Mouse (Mus musculus): ENCODE measurements around the gene Polr2e. TPM values are rescaled to one million over a fixed set of nuclear protein-coding genes. Genes with fewer than 3 reads are reported as not detected.

Polr2e gene
- polyA plus RNA-seq, 1 experiment from 2014 or later, result 319 TPM

- Histone ChIP-seq H3K27ac (peak overlapping the region; percentile 93), H3K27me3 (ENCODE audit: low read depth, poor library complexity, severe bottlenecking) (peaks cover 41% of the 10 kb centered on the region), H3K4me3 (peak overlapping the region; percentile 56), H3K36me3 (peaks cover 24% of the 10 kb centered on the region), H3K9me3 (replicated peaks) (no peaks in the 10 kb centered on the region), H3K4me1 (peaks cover 47% of the 10 kb centered on the region)
- DNase-seq (ENCODE audit: low spot score), result no peak
- 3% methylated on average over 15 of the region's 15 CpGs for WGBS
Measured at GRCm38 (mm10) chr10:80018739-80019297, 20.8 kb downstream of the Polr2e start.

GRCm38 (mm10) chr10:80017771-80018170 is 21.8 kb downstream of the Polr2e start:
- Histone ChIP-seq H3K27ac (0 out of 2 replicates have a peak overlapping the region, but pooled peaks have one; percentile 26), H3K4me3 (no peak overlapping the region), H3K36me3 (peaks cover 19% of the 10 kb centered on the region), H3K27me3 (ENCODE audit: low read depth, poor library complexity, severe bottlenecking) (peaks cover 52% of the 10 kb centered on the region), H3K4me1 (peaks cover 53% of the 10 kb centered on the region), H3K9me3 (replicated peaks) (no peaks in the 10 kb centered on the region)
- WGBS, result 81% methylated on average over 14 of the region's 14 CpGs
- DNase-seq (ENCODE audit: low spot score), result no peak

- peaks cover 53% of the 10 kb centered on the region for H3K4me1 ChIP-seq
- peaks cover 15% of the 10 kb centered on the region for H3K36me3 ChIP-seq
- peaks cover 56% of the 10 kb centered on the region for H3K27me3 ChIP-seq (ENCODE audit: low read depth, poor library complexity, severe bottlenecking)
- no peak overlapping the region for H3K4me3 ChIP-seq
- 76% methylated on average over 3 of the region's 3 CpGs for WGBS
- no peak overlapping the region for H3K27ac ChIP-seq
- no peak for DNase-seq (ENCODE audit: low spot score)
- no peaks in the 10 kb centered on the region for H3K9me3 ChIP-seq (replicated peaks)
Measured at GRCm38 (mm10) chr10:80017361-80017760, 22.2 kb downstream of the Polr2e start.

DNA sequence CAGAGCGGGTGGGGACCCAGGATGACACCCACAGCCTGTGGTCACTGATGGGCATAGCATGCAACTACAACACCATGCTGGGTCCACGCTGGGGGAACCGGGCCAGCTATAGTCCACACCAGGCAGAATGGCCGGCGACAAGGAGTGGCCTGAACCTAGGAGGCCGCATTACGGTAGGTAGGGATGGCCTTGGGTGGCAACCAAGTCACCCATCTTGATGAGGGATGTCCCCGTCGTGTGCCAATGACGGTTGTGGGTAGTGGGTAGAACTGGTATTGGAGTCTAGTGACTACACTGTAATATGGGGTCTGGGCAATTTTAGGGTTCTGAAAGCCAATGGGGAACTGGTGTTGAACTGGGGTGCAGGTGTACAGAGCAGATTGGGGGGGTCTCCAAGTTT is 22.7 kb downstream of the Polr2e start:
- Histone ChIP-seq H3K27me3 (ENCODE audit: low read depth, poor library complexity, severe bottlenecking) (peaks cover 60% of the 10 kb centered on the region), H3K36me3 (peaks cover 11% of the 10 kb centered on the region), H3K9me3 (replicated peaks) (no peaks in the 10 kb centered on the region), H3K4me3 (peak overlapping the region; percentile 9; the same call in 1 of the 2 replicates), H3K27ac (no peak overlapping the region), H3K4me1 (peaks cover 53% of the 10 kb centered on the region)
- WGBS, result 89% methylated on average over 10 of the region's 10 CpGs
- no peak for DNase-seq (ENCODE audit: low spot score)

DNA sequence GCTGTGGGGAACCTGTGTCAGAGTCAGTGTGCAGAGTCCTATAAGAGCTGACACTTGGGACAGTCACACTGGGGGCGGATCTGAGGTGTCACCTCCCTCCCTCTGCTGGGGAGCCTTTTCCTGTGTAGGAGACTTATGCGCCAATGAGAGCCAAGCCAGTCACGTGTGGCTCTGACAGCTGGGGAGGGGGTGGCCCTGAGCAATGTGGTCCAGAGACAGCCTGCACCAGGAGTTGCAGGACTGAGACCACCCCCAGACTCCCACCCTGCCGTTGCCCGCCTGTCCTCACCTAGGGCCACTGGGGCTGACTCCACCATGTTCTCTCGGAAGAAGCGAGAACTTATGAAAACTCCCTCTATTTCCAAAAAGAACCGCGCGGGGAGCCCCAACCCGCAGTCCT is 23.1 kb downstream of the Polr2e start, which contains the start of gene Arhgap45:
Gene Arhgap45 (plus strand): TSS at position 143 of the 400 bp plus-strand sequence.
- Histone ChIP-seq H3K4me3 (peak within 1 kb of the TSS; percentile 9; the same call in 1 of the 2 replicates), H3K27me3 (ENCODE audit: low read depth, poor library complexity, severe bottlenecking) (peaks cover 64% of the 10 kb centered on the region), H3K4me1 (peaks cover 53% of the 10 kb centered on the region), H3K9me3 (replicated peaks) (no peaks in the 10 kb centered on the region), H3K36me3 (peaks cover 7% of the 10 kb centered on the region; the same call in 1 of the 2 replicates), H3K27ac (0 out of 2 replicates have a peak within 1 kb of the TSS, but pooled peaks have one; percentile 2)
- 69% methylated on average over 11 of the region's 11 CpGs for WGBS
- no peak for DNase-seq (ENCODE audit: low spot score)

DNA sequence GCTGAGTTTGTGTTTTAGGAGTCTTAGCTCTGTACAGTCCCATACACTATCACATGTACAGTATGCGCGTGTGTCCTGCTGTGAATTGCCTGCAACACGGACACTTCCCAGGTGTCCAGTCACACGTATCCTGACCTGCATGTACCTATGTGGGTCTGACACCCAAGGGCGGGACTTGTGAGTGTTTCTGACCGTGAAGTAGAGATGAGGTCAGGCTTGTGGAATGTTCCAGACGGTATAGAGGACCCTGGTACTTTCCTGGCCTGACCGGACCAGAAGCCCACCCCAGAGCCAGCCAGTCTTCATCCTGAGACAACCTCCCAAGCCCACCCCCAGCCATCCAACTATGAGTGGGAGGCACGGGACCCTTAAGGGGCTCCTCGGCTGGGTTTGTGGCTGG is 24.0 kb downstream of the Polr2e start:
- no peak for DNase-seq (ENCODE audit: low spot score)
- H3K4me3 ChIP-seq, result no peak overlapping the region
- no peak overlapping the region for H3K27ac ChIP-seq
- WGBS, result 83% methylated on average over 10 of the region's 10 CpGs
- H3K36me3 ChIP-seq, result no peaks in the 10 kb centered on the region
- no peaks in the 10 kb centered on the region; the same call in 1 of the 2 replicates for H3K9me3 ChIP-seq (replicated peaks)
- H3K4me1 ChIP-seq, result peaks cover 48% of the 10 kb centered on the region
- H3K27me3 ChIP-seq (ENCODE audit: low read depth, poor library complexity, severe bottlenecking), result peaks cover 65% of the 10 kb centered on the region

- no peak overlapping the region for H3K4me3 ChIP-seq
- H3K27ac ChIP-seq, result no peak overlapping the region
- peaks cover 39% of the 10 kb centered on the region for H3K4me1 ChIP-seq
- H3K9me3 ChIP-seq (replicated peaks), result no peaks in the 10 kb centered on the region; the same call in 1 of the 2 replicates
- peaks cover 65% of the 10 kb centered on the region for H3K27me3 ChIP-seq (ENCODE audit: low read depth, poor library complexity, severe bottlenecking)
- 18% methylated on average over 28 of the region's 28 CpGs for WGBS
- H3K36me3 ChIP-seq, result no peaks in the 10 kb centered on the region
- no peak for DNase-seq (ENCODE audit: low spot score)
Measured at GRCm38 (mm10) chr10:80014484-80015290, 24.9 kb downstream of the Polr2e start.

DNA sequence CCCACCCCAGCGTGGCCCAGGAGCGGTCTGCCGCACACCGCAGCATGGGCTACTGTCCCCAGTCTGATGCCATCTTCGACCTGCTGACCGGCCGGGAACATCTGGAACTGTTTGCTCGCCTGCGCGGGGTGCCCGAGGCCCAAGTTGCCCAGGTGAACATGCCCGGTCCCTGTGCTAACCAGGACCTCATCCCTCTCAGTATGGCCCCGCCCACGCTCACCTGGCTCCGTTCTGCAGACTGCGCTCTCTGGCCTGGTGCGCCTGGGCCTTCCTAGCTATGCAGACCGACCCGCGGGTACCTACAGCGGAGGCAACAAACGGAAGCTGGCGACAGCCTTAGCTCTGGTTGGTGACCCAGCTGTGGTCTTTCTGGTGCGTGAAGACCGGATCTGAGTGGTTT is 26.0 kb downstream of the Polr2e start:
- Histone ChIP-seq H3K27me3 (ENCODE audit: low read depth, poor library complexity, severe bottlenecking) (peaks cover 65% of the 10 kb centered on the region), H3K27ac (no peak overlapping the region; the same call in 1 of the 2 replicates), H3K36me3 (no peaks in the 10 kb centered on the region), H3K9me3 (replicated peaks) (no peaks in the 10 kb centered on the region; the same call in 1 of the 2 replicates), H3K4me1 (peaks cover 28% of the 10 kb centered on the region), H3K4me3 (0 out of 2 replicates have a peak overlapping the region, but pooled peaks have one; percentile 14)
- WGBS, result 23% methylated on average over 25 of the region's 25 CpGs
- no peak for DNase-seq (ENCODE audit: low spot score)

GRCm38 (mm10) chr10:80011740-80012139 is 27.9 kb downstream of the Polr2e start:
- H3K9me3 ChIP-seq (replicated peaks), result no peaks in the 10 kb centered on the region; the same call in 1 of the 2 replicates
- H3K4me3 ChIP-seq, result no peak overlapping the region
- no peak overlapping the region for H3K27ac ChIP-seq
- peaks cover 61% of the 10 kb centered on the region for H3K27me3 ChIP-seq (ENCODE audit: low read depth, poor library complexity, severe bottlenecking)
- 82% methylated on average over 6 of the region's 6 CpGs for WGBS
- H3K36me3 ChIP-seq, result no peaks in the 10 kb centered on the region
- DNase-seq (ENCODE audit: low spot score), result no peak
- H3K4me1 ChIP-seq, result peaks cover 33% of the 10 kb centered on the region

GRCm38 (mm10) chr10:80004233-80004705 is 35.3 kb downstream of the Polr2e start:
- H3K27me3 ChIP-seq (ENCODE audit: low read depth, poor library complexity, severe bottlenecking), result peaks cover 76% of the 10 kb centered on the region

GRCm38 (mm10) chr10:80003374-80004232 is 36.0 kb downstream of the Polr2e start:
- no peaks in the 10 kb centered on the region for H3K36me3 ChIP-seq
- H3K27me3 ChIP-seq (ENCODE audit: low read depth, poor library complexity, severe bottlenecking), result peaks cover 82% of the 10 kb centered on the region
- peak overlapping the region; percentile 16; the same call in 1 of the 2 replicates for H3K4me3 ChIP-seq
- no peaks in the 10 kb centered on the region for H3K9me3 ChIP-seq (replicated peaks)
- peaks cover 28% of the 10 kb centered on the region for H3K4me1 ChIP-seq
- WGBS, result 63% methylated on average over 9 of the region's 9 CpGs
- no peak for DNase-seq (ENCODE audit: low spot score)
- H3K27ac ChIP-seq, result peak overlapping the region; percentile 65; the same call in 1 of the 2 replicates

More at GRCm38 (mm10) chr10:80004233-80004705, 35.3 kb downstream of the Polr2e start:
- no peaks in the 10 kb centered on the region for H3K9me3 ChIP-seq (replicated peaks)
- H3K4me1 ChIP-seq, result peaks cover 28% of the 10 kb centered on the region
- H3K4me3 ChIP-seq, result no peak overlapping the region
- no peak overlapping the region for H3K27ac ChIP-seq
- DNase-seq (ENCODE audit: low spot score), result no peak
- WGBS, result 94% methylated on average over 8 of the region's 8 CpGs
- no peaks in the 10 kb centered on the region for H3K36me3 ChIP-seq

DNA sequence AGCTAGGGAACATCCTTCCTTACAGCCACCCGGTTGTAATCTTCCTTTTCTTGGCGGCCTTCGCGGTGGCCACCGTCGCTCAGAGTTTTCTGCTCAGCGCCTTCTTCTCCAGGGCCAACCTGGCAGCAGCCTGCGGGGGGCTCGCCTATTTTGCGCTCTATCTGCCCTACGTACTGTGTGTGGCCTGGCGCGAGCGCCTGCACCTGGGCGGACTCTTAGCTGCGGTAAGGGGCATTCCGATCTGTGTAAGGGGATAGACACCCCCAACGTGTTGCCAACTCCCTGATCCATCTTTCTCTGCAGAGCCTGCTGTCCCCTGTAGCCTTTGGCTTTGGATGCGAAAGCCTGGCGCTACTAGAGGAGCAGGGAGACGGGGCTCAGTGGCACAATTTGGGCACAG is 36.8 kb downstream of the Polr2e start:
- H3K4me3 ChIP-seq, result peak overlapping the region; percentile 16; the same call in 1 of the 2 replicates
- peak overlapping the region; percentile 65 for H3K27ac ChIP-seq
- no peak for DNase-seq (ENCODE audit: low spot score)

More for the DNA sequence above, 36.8 kb downstream of the Polr2e start:
- 25% methylated on average over 21 of the region's 21 CpGs for WGBS
- no peaks in the 10 kb centered on the region for H3K36me3 ChIP-seq
- H3K9me3 ChIP-seq (replicated peaks), result no peaks in the 10 kb centered on the region
- H3K27me3 ChIP-seq (ENCODE audit: low read depth, poor library complexity, severe bottlenecking), result peaks cover 90% of the 10 kb centered on the region
- H3K4me1 ChIP-seq, result peaks cover 35% of the 10 kb centered on the region

Data from limb, embryonic 10.5 days (tissue).